Mouse (Mus musculus) adrenal gland, postnatal 10 days (tissue): ENCODE measurements at regions not wholly inside any gene's neighbourhood (a gene's known extent, or its start where the extent isn't known, plus 50 kb on each side); places are given as distances from the start of the nearest gene placed in this dataset.

Experiments used
- DNase-seq: peaks from one replicate; pipeline ENCODE4 v3.0.0; 2021; ENCODE audit warnings: mixed read lengths

DNA sequence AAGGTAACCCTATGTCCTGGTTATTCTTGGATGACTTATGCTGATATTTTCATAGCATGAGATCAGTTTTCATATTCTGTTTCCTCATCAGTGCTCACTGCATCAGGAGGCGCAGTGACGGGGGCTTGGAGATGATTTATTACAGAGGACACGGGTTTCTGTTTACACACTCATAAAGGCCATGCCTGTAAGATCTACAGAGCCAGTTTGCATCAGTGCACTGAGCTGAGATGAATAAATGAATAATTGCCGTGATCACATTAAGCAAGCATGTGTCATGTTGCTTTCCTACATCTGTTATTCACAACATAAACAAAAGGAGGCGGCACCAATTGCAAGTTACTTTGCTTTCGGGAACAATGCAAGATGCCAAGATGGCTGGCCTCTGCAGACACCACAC, 271.6 kb downstream of the Rnf144a start:
- no peak for DNase-seq

DNA sequence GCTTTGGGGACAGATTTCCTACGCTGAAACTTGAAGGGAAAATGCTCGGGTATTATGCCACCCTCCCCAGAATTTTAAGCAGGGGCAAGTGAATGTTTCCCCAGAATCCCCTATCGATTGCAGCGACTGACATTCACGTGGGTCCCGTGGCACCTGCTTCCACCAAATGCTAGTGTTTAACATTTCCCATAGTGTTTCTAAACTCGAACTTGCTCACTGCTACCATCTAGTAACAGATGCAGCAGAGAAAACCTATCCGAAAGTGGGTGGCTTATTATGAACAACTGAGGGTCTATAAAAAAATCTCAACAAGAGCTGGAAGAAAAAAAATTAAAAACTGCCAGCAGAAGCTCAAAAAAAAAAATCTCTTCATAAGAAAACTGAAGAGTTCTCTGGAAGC, 284.2 kb downstream of the Rnf144a start:
- no peak for DNase-seq

DNA sequence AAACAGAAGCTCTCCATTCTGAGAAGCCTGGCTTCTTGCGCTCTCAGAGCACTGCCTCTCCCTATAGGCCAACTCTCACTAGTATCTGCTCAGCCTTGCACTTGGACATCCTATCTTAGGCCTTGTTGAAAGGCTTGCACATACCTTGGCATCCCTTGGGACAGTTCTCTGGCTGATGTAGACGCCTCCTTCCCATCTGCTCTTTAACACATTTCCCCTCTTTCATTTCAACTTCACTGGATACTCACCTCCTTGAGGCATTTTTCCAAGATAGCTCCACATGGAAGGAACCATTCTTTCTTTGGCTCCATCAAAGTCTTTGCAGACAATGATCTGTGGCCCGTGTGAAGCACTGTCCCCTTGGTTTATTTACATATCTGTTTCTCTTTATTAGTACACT, 285.0 kb downstream of the Rnf144a start:
- no peak for DNase-seq

DNA sequence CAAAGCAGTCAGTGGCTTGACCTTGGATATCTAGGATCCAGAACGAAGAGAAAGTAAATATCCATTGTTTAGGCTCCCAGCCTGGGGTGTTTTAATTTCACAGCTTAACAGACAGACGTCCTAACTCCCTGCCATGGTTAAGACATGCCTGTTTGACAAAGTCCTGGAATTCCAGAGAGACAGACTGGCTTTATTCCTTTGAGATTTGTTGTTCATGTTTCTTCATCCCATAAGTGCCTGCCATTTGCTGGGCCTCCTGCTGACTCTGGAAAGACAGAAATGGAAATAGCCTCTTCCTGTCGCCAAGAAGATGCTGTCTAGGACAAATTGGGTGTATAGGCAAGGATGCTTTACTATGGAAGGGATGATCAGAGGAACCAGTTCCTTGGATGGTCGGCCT, 285.5 kb downstream of the Rnf144a start:
- no peak for DNase-seq

DNA sequence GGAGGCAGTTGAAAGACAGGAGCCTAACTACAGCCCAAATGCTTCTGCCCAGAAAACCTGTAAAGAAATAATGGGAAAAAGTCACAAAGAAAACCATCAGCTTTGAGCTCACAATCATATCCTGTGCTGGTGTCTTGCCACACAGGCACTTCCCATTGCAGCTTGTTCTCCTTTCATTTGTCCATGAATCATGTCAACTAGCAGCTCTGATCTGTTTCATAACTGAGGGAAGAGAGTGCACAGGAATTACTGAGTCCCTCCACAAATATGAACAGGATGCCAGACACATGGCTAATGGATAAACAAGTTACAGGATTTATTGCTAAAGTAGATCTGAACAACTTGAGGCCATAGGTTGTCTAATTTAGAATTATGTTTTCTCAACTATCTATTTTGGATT, 286.2 kb downstream of the Rnf144a start:
- DNase-seq: no peak

DNA sequence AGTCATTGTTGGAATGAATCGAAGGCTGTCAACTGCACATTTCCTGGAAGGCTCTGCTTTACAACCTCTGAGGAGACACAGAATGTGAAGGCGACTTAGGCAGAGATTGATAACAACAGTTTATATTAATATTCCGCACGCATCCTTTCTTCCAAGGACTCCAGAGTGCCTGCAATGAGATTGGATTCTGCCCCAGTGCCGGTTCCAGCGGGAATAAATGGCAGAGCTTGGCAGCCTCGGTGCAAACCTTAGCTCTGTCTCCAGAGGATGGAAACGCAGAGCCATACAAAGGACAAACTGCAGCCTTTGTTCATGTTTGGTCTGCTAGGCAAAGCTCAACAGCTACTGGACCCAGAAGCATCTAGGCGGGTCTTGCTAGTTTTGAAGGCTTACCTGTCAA, 288.8 kb downstream of the Rnf144a start:
- DNase-seq: peak; percentile 26

DNA sequence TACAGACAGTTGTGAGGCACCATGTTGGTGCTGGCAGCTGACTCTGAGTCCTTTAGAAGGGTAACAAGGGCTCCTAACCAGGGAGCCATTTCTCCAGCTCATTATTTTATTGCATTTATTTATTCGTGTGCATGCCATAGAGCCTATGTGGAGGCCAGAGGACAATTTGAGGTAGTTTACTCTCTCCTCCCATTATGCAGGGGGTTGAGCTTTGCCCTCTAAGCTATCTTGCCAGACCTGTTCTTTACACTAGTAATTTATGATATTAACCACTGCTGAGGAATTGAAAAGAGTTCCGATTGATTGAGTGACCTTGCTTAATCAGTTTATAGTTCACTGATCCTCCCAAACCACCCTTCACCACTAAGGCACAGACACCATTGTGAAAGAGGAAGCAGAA, 290.8 kb downstream of the Rnf144a start:
- no peak for DNase-seq

DNA sequence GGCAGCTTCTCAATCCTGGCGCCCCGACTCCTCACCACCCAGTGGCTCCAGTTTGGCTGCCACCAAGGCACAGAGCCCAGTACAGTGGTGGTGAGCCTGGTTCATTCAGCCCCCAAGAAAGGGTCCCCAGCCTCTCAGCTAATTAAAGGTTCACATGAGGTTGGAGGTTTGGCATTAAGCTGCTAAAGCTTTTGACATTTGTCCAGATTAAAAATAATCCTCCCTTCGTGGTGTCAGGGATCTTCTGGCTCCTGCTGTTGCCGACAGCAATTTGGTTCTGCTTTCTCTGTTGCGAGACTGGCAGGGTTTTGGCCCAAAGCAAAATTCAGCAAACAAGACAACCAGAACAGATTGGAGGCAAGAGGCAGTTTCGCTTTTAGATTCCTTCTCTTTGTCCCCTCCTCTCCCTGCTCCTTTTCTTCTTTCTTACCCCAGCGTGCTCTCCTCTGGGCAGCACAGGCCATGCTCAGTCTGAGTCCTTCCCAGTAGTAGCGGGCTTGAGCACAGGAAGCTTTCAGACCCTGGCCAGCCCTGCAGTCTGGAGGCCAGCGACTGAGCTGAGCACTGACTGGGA, 299.6 kb downstream of the Rnf144a start:
- no peak for DNase-seq

DNA sequence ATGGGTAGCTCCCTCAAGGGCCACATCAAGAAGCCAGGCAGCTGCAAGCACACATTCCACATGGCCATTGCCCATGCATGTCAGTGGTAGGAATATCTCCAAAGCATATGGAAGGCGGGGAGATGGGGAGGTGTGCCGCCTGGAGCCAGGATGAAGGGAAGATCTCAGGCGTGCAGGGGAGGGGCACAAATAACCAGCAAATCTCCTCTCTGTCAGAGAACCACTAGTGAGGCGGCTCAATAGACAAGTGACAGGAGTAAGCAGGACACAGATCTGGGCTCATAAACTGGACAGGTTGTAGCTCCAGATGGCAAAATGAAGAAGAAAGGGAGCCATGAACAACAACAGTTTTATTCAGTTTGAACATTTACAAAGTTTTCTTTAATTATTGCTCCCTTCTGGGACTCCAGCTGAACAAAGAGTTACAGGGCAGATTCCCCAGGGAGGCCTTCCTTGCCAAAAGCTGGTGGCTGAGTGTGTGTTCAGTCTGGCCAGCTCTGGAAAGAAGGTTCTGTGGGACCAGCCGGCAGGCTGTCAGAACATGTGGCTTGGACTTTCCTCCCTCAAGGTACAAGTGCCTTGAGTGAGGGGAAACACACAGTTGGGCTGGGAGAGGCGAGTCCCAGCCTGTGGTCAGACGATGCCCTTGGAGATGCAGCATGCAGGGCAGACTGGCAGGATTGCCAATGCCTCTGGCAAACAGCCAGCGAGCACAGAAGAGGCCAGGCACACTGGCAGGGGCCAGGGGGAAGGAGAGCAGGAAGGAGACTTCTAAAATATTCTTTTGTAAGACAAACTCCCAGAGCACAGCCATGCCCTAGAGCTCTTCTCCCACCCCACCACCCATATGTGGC, 302.7 kb downstream of the Rnf144a start:
- DNase-seq: peak; percentile 81

DNA sequence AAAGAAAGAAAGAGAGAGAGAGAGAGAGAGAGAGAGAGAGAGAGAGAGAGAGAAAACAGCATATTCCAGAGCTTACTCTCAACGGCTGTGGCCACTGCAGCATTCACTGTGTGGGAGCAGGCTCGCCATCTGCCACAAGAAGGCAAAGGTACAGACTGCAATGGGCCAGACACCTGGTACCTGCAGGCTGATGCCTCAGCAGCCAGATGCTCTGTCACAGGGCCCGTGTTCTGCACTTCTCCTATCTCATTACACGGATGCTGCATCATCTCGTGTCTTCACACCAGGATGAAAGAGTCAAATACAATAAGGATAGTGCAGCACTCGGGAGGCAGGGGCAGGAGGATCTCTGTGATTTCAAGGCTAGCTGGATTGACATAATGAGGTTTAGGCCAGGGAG, 305.2 kb downstream of the Rnf144a start:
- no peak for DNase-seq

DNA sequence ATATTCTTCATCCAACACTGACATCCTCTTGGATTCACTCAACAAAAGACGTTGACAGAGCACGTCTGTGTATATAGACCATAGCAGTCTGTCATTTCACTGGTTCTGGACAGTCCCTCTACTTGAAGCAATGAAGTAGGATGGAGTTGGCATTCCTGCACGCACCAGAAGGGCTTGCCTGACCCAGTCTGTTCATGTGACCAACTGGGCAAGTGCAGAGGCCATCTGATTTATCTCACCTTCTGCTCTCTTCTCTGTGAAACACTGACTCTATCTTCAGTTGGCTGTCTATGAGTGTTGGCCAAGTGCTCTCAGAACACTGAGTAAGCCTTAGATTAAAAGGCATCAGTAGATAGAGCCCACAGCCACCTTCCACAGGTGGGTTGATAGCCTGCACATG, 310.7 kb downstream of the Rnf144a start:
- no peak for DNase-seq

DNA sequence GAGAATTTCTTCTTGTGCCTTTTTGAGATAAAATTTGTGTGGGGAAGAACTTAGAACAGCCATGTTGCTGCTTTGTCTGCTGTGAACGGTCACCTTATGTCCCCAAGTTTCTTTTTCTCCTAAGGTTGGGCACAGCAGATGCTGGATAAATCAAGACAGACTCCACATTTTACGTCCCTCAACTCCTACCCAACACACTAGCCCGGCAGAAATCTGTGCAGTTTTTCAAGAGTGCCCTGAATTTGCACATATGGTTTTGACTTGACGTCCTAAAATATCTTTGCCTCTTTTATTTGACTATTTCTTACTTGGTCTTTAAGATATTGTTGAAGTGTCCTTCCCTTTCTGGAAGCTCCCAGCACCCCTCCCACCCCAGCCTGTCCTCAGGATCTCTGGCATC, 312.7 kb downstream of the Rnf144a start:
- DNase-seq: no peak

DNA sequence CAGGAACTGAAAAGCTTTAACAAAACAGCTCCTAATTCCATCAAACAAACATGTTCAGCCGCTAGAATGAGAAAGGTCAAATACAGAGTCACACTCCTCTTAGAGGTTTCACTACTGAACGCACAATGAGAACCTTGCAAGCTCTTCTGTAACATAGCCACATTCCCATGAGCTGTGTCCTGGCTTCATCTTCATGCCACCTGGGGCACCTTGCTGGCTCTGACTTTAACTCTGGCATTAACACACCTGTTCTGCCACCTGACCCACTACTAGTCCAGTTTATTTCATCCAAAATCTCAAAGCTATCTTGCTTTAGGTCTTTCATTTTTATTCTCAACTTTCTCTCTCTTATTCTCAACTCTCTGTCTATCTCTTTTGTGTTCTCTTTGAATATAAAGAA, 314.9 kb downstream of the Rnf144a start:
- DNase-seq: no peak

DNA sequence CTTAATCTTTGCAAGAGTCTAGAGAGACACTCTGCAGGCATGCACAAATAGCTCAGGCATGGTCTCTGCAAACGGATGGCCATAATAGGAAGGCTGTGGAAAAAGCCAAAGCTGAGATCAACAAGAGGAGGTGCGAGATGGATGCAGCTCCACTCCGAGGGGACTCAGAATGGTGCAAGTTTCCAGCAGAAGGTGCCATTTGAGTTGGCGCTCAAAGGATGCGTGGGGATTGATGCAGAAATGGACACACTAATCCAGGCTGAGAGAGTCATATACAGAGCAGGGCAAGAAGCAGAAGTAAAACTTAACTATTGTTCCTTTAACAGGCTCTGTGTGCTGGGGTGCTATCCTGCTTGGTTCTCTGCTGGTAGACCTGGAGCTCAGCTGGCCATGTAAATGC, 315.9 kb downstream of the Rnf144a start:
- DNase-seq: no peak

DNA sequence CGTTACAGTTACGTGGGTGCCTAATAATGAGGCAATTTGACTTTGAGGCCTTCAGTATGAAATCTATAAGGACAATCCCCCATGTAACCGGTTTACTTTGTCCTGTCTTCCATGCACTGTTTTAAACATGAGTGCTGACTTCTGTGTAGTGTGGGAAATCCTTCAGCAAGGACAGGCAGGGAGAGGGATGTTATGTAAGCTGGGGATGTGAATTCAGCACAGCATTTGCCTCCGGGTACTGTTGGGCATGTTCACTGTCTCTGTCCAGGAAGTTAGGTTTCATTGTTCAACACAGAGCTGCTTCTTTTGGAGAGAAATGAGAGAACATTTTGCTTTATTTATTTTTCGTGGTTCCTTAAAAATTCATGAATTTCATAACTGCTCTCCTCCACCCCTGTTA, 322.7 kb downstream of the Rnf144a start:
- no peak for DNase-seq

DNA sequence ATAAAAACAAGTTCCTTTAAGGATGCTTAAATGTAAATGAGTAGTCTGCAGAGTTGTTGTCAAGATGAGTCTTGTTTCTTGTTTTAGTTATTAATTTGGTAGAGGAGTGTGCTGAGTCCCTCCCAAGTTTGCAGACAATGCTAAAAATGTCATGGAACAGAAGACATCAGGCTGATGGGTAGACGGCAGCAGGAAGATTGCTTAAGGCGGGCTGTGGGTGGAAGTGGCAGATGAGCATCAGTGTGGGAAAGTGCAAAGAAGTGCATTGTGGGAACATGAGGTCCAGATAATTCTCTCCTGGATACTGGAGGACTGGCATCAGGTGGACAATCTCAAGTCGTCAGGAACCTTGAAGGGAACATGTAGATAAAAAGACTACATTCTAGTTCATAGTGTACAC, 323.2 kb downstream of the Rnf144a start:
- no peak for DNase-seq

DNA sequence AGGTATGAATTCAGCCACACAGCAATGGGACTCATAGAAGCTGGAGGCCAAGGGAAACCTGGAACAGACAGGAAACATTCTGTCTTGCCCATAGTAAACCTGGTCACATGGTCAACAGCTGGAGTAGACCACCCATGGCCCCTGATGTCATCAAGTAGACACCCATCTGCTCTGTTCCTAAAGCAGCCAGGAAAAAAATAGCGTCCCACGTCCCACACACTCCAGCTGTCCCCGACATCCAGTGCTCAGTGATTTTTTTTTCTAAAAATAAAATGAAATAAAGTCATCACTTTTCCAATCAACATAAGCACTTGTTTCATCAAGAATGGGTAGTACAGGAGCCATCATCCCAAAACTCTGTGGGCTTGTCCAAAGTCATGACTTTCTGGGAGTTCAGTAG, 326.7 kb downstream of the Rnf144a start:
- DNase-seq: no peak

DNA sequence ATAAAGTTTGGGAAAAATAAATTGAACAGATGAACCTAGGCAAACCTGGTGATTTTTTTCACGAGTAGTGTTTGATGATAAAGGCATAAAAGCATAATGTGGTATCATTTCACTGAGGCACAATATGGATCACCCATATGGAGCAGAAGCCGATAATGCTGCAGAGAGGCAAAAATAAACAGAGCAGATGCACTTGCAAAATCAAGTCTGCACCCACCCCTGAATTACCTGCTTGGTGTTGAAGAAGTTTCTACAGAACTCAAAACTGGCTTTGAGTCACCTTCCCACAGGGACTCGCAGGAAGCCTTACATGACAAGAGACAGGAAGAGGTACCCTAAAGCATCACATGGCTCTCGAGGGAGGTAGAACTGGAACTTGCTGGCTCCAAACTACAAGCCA, 328.1 kb downstream of the Rnf144a start:
- DNase-seq: no peak

DNA sequence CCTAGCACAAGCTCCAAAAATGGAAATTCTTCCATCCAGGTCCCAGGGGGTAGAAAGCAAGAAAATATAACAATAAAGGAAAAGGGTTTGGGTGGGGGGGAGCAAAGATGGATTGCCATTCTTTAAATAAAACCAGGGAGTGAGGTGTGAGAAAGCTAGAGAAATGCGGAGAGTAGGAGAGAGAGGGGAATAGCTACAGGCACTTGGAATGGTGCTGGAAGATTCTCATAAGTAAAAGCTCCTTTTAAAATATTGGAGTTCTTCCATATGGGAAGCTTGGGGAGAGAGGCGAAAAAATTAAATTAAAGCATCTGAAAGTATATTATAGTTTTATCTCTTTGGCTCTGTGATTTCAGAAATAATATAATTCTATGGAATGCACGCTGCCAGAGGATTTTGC, 328.6 kb downstream of the Rnf144a start:
- no peak for DNase-seq

DNA sequence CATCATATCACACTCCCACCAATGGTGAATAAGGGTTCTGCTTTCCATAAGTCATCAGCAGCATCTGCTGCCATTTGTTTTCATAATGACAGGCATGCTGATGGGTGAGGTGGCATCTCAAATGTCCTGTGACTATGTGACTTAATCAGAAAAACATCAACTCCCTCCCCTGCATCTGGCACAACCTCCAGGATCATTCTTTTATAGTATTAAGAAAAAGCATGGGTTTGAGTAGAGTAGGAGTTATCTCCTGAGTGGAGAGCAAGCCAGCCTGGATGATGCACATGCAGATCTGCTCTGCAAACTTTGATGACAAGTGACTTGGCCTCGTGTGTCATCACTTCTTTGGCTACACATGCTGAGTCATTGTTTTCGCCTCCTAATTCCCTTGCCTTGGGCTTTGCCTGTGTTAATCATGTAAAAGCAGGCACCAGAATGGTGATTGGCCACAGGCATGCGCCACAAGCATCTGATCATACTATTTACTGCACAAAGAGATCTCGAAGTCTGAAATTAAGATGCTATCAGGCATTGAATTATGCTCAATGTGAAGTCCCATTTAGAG, 335.9 kb downstream of the Rnf144a start:
- no peak for DNase-seq

DNA sequence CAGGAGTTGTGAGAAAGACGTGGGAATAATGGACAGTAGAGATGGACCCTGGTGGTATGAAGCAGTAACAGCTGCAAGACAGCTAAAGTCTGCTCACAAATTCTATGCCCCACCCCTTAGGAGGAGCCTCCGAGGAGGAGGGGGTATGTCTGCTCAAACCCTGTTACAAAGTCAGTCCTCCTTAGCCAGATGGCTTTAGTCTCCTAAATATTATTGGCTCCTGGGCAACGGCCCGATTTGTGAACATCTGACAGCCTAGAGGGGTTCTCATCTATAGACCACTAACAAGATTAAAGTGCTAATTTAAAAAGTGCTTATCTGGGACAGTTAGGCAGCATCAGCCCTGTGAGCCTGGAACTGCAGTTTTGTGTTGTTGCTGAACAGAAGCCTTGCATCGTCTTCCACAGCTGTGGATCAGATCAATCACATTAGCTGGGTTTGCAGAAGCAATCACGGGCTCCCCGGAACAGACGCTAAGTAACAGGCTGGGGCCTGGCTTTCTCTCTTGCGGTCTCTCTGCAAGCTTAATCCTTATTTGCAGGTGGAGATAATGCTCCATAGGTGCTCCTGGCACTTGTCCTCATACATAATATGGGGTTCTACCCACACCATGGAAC, 339.3 kb downstream of the Rnf144a start:
- no peak for DNase-seq

DNA sequence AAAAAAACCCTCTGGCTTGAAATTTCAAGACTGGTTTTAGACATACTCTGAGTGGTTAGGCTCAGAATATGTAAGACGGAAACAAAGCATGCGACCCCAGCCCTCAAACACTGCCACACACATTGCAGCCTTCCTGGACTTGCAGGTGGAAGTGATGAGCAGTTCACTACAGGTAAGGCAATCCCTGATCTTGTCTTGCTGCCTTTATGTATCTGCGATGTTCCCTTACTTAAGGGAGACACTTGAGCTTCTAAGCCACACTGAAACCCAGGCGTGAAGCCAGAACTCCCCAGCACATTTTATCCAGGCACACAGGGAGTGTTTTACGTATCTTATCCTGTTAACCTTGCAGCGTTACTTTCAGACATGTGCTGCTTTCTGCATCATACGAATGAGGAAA, 342.9 kb downstream of the Rnf144a start:
- no peak for DNase-seq

DNA sequence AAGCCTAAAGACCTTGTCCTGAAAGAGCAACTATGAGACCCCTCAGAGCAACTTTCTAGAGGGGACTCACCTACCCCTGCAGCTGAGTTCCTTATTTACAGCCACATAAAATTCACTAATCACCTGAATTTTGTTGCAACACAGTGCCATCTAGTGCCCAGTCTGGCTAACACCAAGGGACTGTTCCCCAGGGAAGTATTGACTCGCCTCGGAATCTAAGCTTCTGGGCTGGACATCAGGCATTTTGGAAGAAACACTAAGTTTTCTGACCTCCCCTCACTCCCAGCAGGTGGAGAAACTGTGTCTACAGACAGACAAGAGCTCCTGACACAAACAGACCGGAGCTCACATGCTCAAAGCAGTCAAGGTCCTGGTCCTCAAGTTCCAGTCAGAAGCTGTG, 343.4 kb downstream of the Rnf144a start:
- peak; percentile 79 for DNase-seq

DNA sequence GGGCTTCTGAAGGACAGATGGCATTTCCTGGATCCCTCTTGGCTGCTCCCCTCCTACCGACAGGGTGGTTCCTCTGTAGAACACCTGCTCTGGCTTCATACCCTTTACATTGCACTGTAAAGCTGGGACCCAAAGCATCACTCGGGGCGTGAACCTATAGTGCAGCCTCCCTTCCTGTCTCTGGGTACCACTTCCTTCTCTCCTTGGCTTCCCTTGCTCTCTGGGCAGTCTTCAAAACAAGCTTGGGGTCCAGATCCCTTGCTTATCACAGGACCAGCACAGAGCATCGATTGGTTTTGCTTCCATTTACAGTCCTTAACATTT, 346.4 kb downstream of the Rnf144a start:
- DNase-seq: no peak
